In genomic region chr7:130691931-130692330, GRCm38 (mm10) we compare ENCODE assay signal across 9 mouse cellular contexts.
A peak's percentile ranks its signal among the peaks of the same experiment; 100 is the strongest.
DNase-seq lines count a peak whose midpoint lies in the region; ATAC-seq and TF ChIP-seq lines count a peak whose summit lies in the region.
"Had no signal": no experiment of that assay in that cellular context is flagged by ENCODE, and none has a peak within 500 bp of the region (broad histone marks: within the 10 kb centered on the region; RNA-seq: fewer than 3 reads in every experiment).

No protein-coding gene starts in this region.

- no peaks in the 10 kb centered on the region for H3K27me3 ChIP-seq in lung, embryonic 15.5 days
- H3K27me3 ChIP-seq in forebrain, embryonic 14.5 days (replicated peaks; ENCODE audit: control insufficient read depth, insufficient read depth, low read length) = no peaks in the 10 kb centered on the region
- no peaks in the 10 kb centered on the region for H3K27me3 ChIP-seq in limb, embryonic 11.5 days (ENCODE audit: control insufficient read depth, insufficient read depth, low read length)
- H3K27me3 ChIP-seq in stomach, embryonic 14.5 days (ENCODE audit: control insufficient read depth, insufficient read depth, low read length) = no peaks in the 10 kb centered on the region

- WGBS in lung, embryonic 15.5 days = 19% methylated on average over 2 of the region's 2 CpGs
- 43% methylated on average over 2 of the region's 2 CpGs for WGBS in lung, adult 2 months
- WGBS in forebrain, embryonic 14.5 days = 50% methylated on average over 2 of the region's 2 CpGs
- 40% methylated on average over 2 of the region's 2 CpGs for WGBS in limb, embryonic 11.5 days
- WGBS in stomach, embryonic 14.5 days = 10% methylated on average over 2 of the region's 2 CpGs

- H3K9me3 ChIP-seq in lung, embryonic 15.5 days = no peaks in the 10 kb centered on the region
- H3K9me3 ChIP-seq in forebrain, embryonic 14.5 days (replicated peaks; ENCODE audit: control insufficient read depth, low read length) = no peaks in the 10 kb centered on the region
- no peaks in the 10 kb centered on the region for H3K9me3 ChIP-seq in limb, embryonic 11.5 days (ENCODE audit: control insufficient read depth, low read length)
- no peaks in the 10 kb centered on the region for H3K9me3 ChIP-seq in stomach, embryonic 14.5 days (ENCODE audit: control insufficient read depth, low read depth, low read length)

- DNase-seq in lung, adult 2 months = no peak
- DNase-seq in forebrain, embryonic 14.5 days (ENCODE audit: low spot score) = peak; percentile 11
- DNase-seq in limb, embryonic 11.5 days (ENCODE audit: low spot score) = no peak
- no peak for DNase-seq in testis, postnatal 10 days (ENCODE audit: low spot score)
- DNase-seq in thymus, postnatal 36 days = no peak
- DNase-seq in spleen, adult 12 weeks (ENCODE audit: low spot score) = no peak

- H3K4me1 ChIP-seq in lung, embryonic 15.5 days = peaks cover 60% of the 10 kb centered on the region
- H3K4me1 ChIP-seq in lung, adult 2 months (ENCODE audit: control insufficient read depth, insufficient read depth, low read length) = 0 out of 2 replicates have a peak, but pooled peaks cover 6% of the 10 kb centered on the region
- H3K4me1 ChIP-seq in forebrain, embryonic 14.5 days (ENCODE audit: control insufficient read depth, insufficient read depth, low read length) = peaks cover 31% of the 10 kb centered on the region
- peaks cover 13% of the 10 kb centered on the region for H3K4me1 ChIP-seq in limb, embryonic 11.5 days (ENCODE audit: control insufficient read depth, insufficient read depth, low read length)
- peaks cover 45% of the 10 kb centered on the region for H3K4me1 ChIP-seq in stomach, embryonic 14.5 days (ENCODE audit: control insufficient read depth, insufficient read depth, low read length)

- peak overlapping the region; percentile 90 for H3K27ac ChIP-seq in lung, embryonic 15.5 days
- H3K27ac ChIP-seq in forebrain, embryonic 14.5 days (ENCODE audit: low read depth, low read length) = peak overlapping the region; percentile 99
- peak overlapping the region; percentile 92 for H3K27ac ChIP-seq in limb, embryonic 11.5 days (replicated peaks; ENCODE audit: low read depth, low read length)
- peak overlapping the region; percentile 92 for H3K27ac ChIP-seq in stomach, embryonic 14.5 days (ENCODE audit: low read length)
- H3K27ac ChIP-seq: macrophage had no signal

- TF ChIP-seq CTCF in lung, adult 2 months (IDR thresholded peaks at IDR 0.05; ENCODE audit: insufficient read depth, low read length) = no peak

- H3K4me3 ChIP-seq in lung, embryonic 15.5 days = no peak overlapping the region
- H3K4me3 ChIP-seq in lung, adult 2 months (replicated peaks; ENCODE audit: extremely low read depth, low read depth, low read length) = no peak overlapping the region
- peak overlapping the region; percentile 86 for H3K4me3 ChIP-seq in forebrain, embryonic 14.5 days (ENCODE audit: low read depth, low read length)
- peak overlapping the region; percentile 67 for H3K4me3 ChIP-seq in limb, embryonic 11.5 days (ENCODE audit: low read depth, low read length)
- H3K4me3 ChIP-seq in stomach, embryonic 14.5 days (ENCODE audit: low read depth, low read length) = peak overlapping the region; percentile 56; the same call in 1 of the 2 replicates

- peak overlapping the region; percentile 19; the same call in 1 of the 2 replicates for H3K9ac ChIP-seq in lung, embryonic 15.5 days
- peak overlapping the region; percentile 45 for H3K9ac ChIP-seq in forebrain, embryonic 14.5 days (ENCODE audit: low read length)
- H3K9ac ChIP-seq in limb, embryonic 11.5 days (ENCODE audit: low read length) = peak overlapping the region; percentile 34; the same call in 1 of the 2 replicates
- no peak overlapping the region for H3K9ac ChIP-seq in stomach, embryonic 14.5 days (replicated peaks; ENCODE audit: low read depth, low read length)

- H3K36me3 ChIP-seq in lung, embryonic 15.5 days = no peaks in the 10 kb centered on the region
- H3K36me3 ChIP-seq in forebrain, embryonic 14.5 days (ENCODE audit: control insufficient read depth, insufficient read depth, low read length) = peaks cover 2% of the 10 kb centered on the region; the same call in 1 of the 2 replicates
- no peaks in the 10 kb centered on the region for H3K36me3 ChIP-seq in limb, embryonic 11.5 days (ENCODE audit: control insufficient read depth, insufficient read depth, low read length)
- no peaks in the 10 kb centered on the region for H3K36me3 ChIP-seq in stomach, embryonic 14.5 days (ENCODE audit: control insufficient read depth, insufficient read depth, low read length)

- no peak for ATAC-seq in lung, embryonic 15.5 days (ENCODE audit: borderline replicate concordance, extremely low read depth, low FRiP score, low TSS enrichment)
- ATAC-seq in forebrain, embryonic 14.5 days = no peak
- no peak for ATAC-seq in limb, embryonic 11.5 days (ENCODE audit: insufficient number of reproducible peaks, low FRiP score, low TSS enrichment, low read depth)
- ATAC-seq in stomach, embryonic 14.5 days (ENCODE audit: insufficient number of reproducible peaks, insufficient read depth, low FRiP score, low read depth) = no peak

- H3K4me2 ChIP-seq in lung, embryonic 15.5 days = peak overlapping the region; percentile 88
- H3K4me2 ChIP-seq in forebrain, embryonic 14.5 days (ENCODE audit: low read length) = peak overlapping the region; percentile 73
- H3K4me2 ChIP-seq in limb, embryonic 11.5 days (ENCODE audit: low read depth, severe bottlenecking) = peak overlapping the region; percentile 87
- peak overlapping the region; percentile 70 for H3K4me2 ChIP-seq in stomach, embryonic 14.5 days (replicated peaks; ENCODE audit: low read depth, low read length)

- no peak for TF ChIP-seq POLR2A in lung, adult 2 months (IDR thresholded peaks at IDR 0.05; ENCODE audit: borderline replicate concordance, extremely low read depth, low read depth, low read length)

Comparison
In these comparisons a context has a peak if more than half of its experiments do, and no peak if none do; other contexts are left out.
1. H3K4me3 ChIP-seq: peak in forebrain, embryonic 14.5 days (single experiment), limb, embryonic 11.5 days (single experiment) and stomach, embryonic 14.5 days (single experiment); none in lung, embryonic 15.5 days (single experiment) and lung, adult 2 months (single experiment).
2. Peak in every context shown above with its lines, with median percentiles within 50 percentile points of each other: H3K27ac ChIP-seq and H3K4me2 ChIP-seq.